Mouse (Mus musculus): ENCODE data around the gene Ccdc187. TPM values are rescaled to one million over a fixed set of nuclear protein-coding genes. Genes with fewer than 3 reads are reported as not detected.

Ccdc187 gene
- polyA plus RNA-seq, 1 experiment = 0.01 TPM

GRCm38 (mm10) chr2:26338302-26339203 lies 44.2 kb upstream of the Ccdc187 start:
- Histone ChIP-seq H3K27me3 (ENCODE audit: control insufficient read depth, insufficient read depth, insufficient read length) (no peaks in the 10 kb centered on the region), H3K36me3 (ENCODE audit: control insufficient read depth, insufficient read depth) (no peaks in the 10 kb centered on the region), H3K4me3 (no peak overlapping the region), H3K4me2 (ENCODE audit: low read depth) (no peak overlapping the region), H3K79me2 (ENCODE audit: control insufficient read depth, insufficient read depth) (no peaks in the 10 kb centered on the region), H3ac (ENCODE audit: control insufficient read depth, insufficient read length) (no peak overlapping the region)
- peak in 2 of 3 experiments; percentile 34 to 64 for TF ChIP-seq MYOG (IDR thresholded peaks at IDR 0.05; ENCODE audit: control insufficient read depth in 1 of 3, insufficient read depth in 1 of 3, insufficient read length in 2 of 3, low read depth in 2 of 3)
- no peak for TF ChIP-seq SRF (IDR thresholded peaks at IDR 0.05; ENCODE audit: control insufficient read depth, insufficient read length, low read depth)
- peak in 2 of 3 experiments; percentile 22 to 66 for TF ChIP-seq MYOD1 (IDR thresholded peaks at IDR 0.05; ENCODE audit: control insufficient read depth in 1 of 3, insufficient read length in 2 of 3, low read depth in 2 of 3)

GRCm38 (mm10) chr2:26330702-26331101 lies 36.3 kb upstream of the Ccdc187 start:
- Histone ChIP-seq H3K79me2 (ENCODE audit: control insufficient read depth, insufficient read depth) (no peaks in the 10 kb centered on the region), H3K36me3 (ENCODE audit: control insufficient read depth, insufficient read depth) (peaks cover 7% of the 10 kb centered on the region), H3K4me3 (no peak overlapping the region), H3K4me2 (ENCODE audit: low read depth) (no peak overlapping the region), H3ac (ENCODE audit: control insufficient read depth, insufficient read length) (no peak overlapping the region), H3K27me3 (ENCODE audit: control insufficient read depth, insufficient read depth, insufficient read length) (no peaks in the 10 kb centered on the region)
- TF ChIP-seq CEBPB (IDR thresholded peaks at IDR 0.05; ENCODE audit: insufficient read depth, poor library complexity, severe bottlenecking) = no peak
- no peak for TF ChIP-seq E2F4 (IDR thresholded peaks at IDR 0.05; ENCODE audit: insufficient read depth)
- TF ChIP-seq REST (IDR thresholded peaks at IDR 0.05; ENCODE audit: insufficient read depth, insufficient read length) = no peak
- no peak for TF ChIP-seq USF1 (IDR thresholded peaks at IDR 0.05; ENCODE audit: low read depth)
- no peak for TF ChIP-seq POLR2A (IDR thresholded peaks at IDR 0.05; ENCODE audit: insufficient read length, low read depth)
- TF ChIP-seq MAX (IDR thresholded peaks at IDR 0.05; ENCODE audit: low read depth) = no peak
- no peak for TF ChIP-seq TCF12 (IDR thresholded peaks at IDR 0.05; ENCODE audit: insufficient read depth, poor library complexity, severe bottlenecking)
- TF ChIP-seq MYOG (IDR thresholded peaks at IDR 0.05; ENCODE audit: control insufficient read depth in 1 of 3, insufficient read depth in 1 of 3, insufficient read length in 2 of 3, low read depth in 2 of 3) = no peak
- no peak for TF ChIP-seq POLR2AphosphoS2 (IDR thresholded peaks at IDR 0.05; ENCODE audit: insufficient read length, low read depth)
- TF ChIP-seq TCF3 (IDR thresholded peaks at IDR 0.05; ENCODE audit: insufficient read length, low read depth) = no peak
- no peak for TF ChIP-seq SRF (IDR thresholded peaks at IDR 0.05; ENCODE audit: control insufficient read depth, insufficient read length, low read depth)
- TF ChIP-seq MYOD1 (IDR thresholded peaks at IDR 0.05; ENCODE audit: control insufficient read depth in 1 of 3, insufficient read length in 2 of 3, low read depth in 2 of 3) = no peak

DNA sequence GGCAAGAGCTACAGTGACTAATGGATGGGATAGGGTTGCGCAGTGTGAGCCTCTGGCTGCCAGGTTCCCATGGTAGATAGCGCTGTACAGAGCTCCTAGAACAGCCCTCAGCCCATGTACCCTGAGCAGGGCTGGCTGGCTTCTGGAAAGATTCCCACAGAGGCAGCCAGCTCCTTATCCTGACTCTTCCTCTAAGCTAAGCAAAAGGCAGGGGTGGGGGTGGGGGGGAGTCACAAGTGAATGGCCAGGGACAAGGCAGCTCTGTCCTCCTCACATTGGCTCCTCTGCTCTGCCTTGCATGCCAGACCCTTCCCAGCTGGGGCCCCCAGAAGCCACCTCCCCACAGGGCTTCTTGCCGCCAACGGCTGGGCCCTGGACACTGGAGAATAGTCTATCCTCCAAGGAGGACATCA lies 35.7 kb upstream of the Ccdc187 start:
- no peak overlapping the region for H3K4me2 ChIP-seq (ENCODE audit: low read depth)
- no peaks in the 10 kb centered on the region for H3K79me2 ChIP-seq (ENCODE audit: control insufficient read depth, insufficient read depth)
- peaks cover 7% of the 10 kb centered on the region for H3K36me3 ChIP-seq (ENCODE audit: control insufficient read depth, insufficient read depth)
- no peaks in the 10 kb centered on the region for H3K27me3 ChIP-seq (ENCODE audit: control insufficient read depth, insufficient read depth, insufficient read length)
- H3ac ChIP-seq (ENCODE audit: control insufficient read depth, insufficient read length) = no peak overlapping the region
- no peak overlapping the region for H3K4me3 ChIP-seq
- TF ChIP-seq CEBPB (IDR thresholded peaks at IDR 0.05; ENCODE audit: insufficient read depth, poor library complexity, severe bottlenecking) (no peak), E2F4 (IDR thresholded peaks at IDR 0.05; ENCODE audit: insufficient read depth) (no peak), POLR2AphosphoS2 (IDR thresholded peaks at IDR 0.05; ENCODE audit: insufficient read length, low read depth) (no peak), TCF12 (IDR thresholded peaks at IDR 0.05; ENCODE audit: insufficient read depth, poor library complexity, severe bottlenecking) (no peak), SRF (IDR thresholded peaks at IDR 0.05; ENCODE audit: control insufficient read depth, insufficient read length, low read depth) (no peak), TCF3 (IDR thresholded peaks at IDR 0.05; ENCODE audit: insufficient read length, low read depth) (no peak), MYOD1 (IDR thresholded peaks at IDR 0.05; ENCODE audit: control insufficient read depth in 1 of 3, insufficient read length in 2 of 3, low read depth in 2 of 3) (no peak), MAX (IDR thresholded peaks at IDR 0.05; ENCODE audit: low read depth) (no peak), MYOG (IDR thresholded peaks at IDR 0.05; ENCODE audit: control insufficient read depth in 1 of 3, insufficient read depth in 1 of 3, insufficient read length in 2 of 3, low read depth in 2 of 3) (no peak), USF1 (IDR thresholded peaks at IDR 0.05; ENCODE audit: low read depth) (no peak), POLR2A (IDR thresholded peaks at IDR 0.05; ENCODE audit: insufficient read length, low read depth) (no peak), REST (IDR thresholded peaks at IDR 0.05; ENCODE audit: insufficient read depth, insufficient read length) (no peak)

DNA sequence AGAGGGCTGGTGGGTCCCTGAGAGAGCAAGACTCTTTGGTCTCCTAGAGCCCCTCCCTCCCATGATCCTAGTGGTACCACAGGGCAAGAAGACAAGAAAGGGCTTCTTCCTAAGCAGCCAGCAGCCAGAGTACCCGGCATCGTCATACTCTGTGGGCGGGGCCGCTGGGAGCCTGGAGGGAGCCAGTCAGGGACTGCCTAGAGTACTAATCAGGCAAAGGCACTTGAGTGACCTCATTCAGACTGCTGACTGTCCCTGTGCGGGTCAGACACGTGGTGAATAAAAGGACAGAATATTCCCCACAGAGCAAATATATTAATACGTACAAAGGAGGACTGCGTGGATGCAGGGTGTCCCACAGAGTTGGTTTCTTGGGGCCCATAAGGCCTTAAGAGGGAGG lies 35.0 kb upstream of the Ccdc187 start:
- H3K79me2 ChIP-seq (ENCODE audit: control insufficient read depth, insufficient read depth) = no peaks in the 10 kb centered on the region
- no peak overlapping the region for H3ac ChIP-seq (ENCODE audit: control insufficient read depth, insufficient read length)
- no peak overlapping the region for H3K4me2 ChIP-seq (ENCODE audit: low read depth)
- peaks cover 7% of the 10 kb centered on the region for H3K36me3 ChIP-seq (ENCODE audit: control insufficient read depth, insufficient read depth)
- H3K27me3 ChIP-seq (ENCODE audit: control insufficient read depth, insufficient read depth, insufficient read length) = no peaks in the 10 kb centered on the region
- no peak for TF ChIP-seq E2F4 (IDR thresholded peaks at IDR 0.05; ENCODE audit: insufficient read depth)
- no peak for TF ChIP-seq MYOD1 (IDR thresholded peaks at IDR 0.05; ENCODE audit: control insufficient read depth in 1 of 3, insufficient read length in 2 of 3, low read depth in 2 of 3)
- TF ChIP-seq TCF12 (IDR thresholded peaks at IDR 0.05; ENCODE audit: insufficient read depth, poor library complexity, severe bottlenecking) = no peak
- no peak for TF ChIP-seq TCF3 (IDR thresholded peaks at IDR 0.05; ENCODE audit: insufficient read length, low read depth)
- TF ChIP-seq POLR2A (IDR thresholded peaks at IDR 0.05; ENCODE audit: insufficient read length, low read depth) = no peak
- TF ChIP-seq MAX (IDR thresholded peaks at IDR 0.05; ENCODE audit: low read depth) = no peak
- no peak for TF ChIP-seq CEBPB (IDR thresholded peaks at IDR 0.05; ENCODE audit: insufficient read depth, poor library complexity, severe bottlenecking)
- no peak for TF ChIP-seq REST (IDR thresholded peaks at IDR 0.05; ENCODE audit: insufficient read depth, insufficient read length)
- no peak for TF ChIP-seq MYOG (IDR thresholded peaks at IDR 0.05; ENCODE audit: control insufficient read depth in 1 of 3, insufficient read depth in 1 of 3, insufficient read length in 2 of 3, low read depth in 2 of 3)
- no peak for TF ChIP-seq POLR2AphosphoS2 (IDR thresholded peaks at IDR 0.05; ENCODE audit: insufficient read length, low read depth)
- TF ChIP-seq USF1 (IDR thresholded peaks at IDR 0.05; ENCODE audit: low read depth) = no peak
- TF ChIP-seq SRF (IDR thresholded peaks at IDR 0.05; ENCODE audit: control insufficient read depth, insufficient read length, low read depth) = no peak
- no peak overlapping the region for H3K4me3 ChIP-seq
